8 mouse cellular contexts compared by ENCODE assay signal in genomic region chr16:38549479-38550396, GRCm38 (mm10). TPM values are rescaled to one million over a fixed set of nuclear protein-coding genes. Genes with fewer than 3 reads are reported as not detected.
A peak's percentile ranks its signal among the peaks of the same experiment; 100 is the strongest.
DNase-seq lines count a peak whose midpoint lies in the region; ATAC-seq and TF ChIP-seq lines count a peak whose summit lies in the region.

Gene Poglut1, minus strand, starts transcription at chr16:38550258.

- H3K27ac ChIP-seq in ES-Bruce4 (ENCODE audit: insufficient read depth, low read length): peak within 1 kb of the TSS; percentile 89
- H3K27ac ChIP-seq in forebrain, embryonic 15.5 days (replicated peaks): peak within 1 kb of the TSS; percentile 74
- H3K27ac ChIP-seq in neural tube, embryonic 15.5 days (replicated peaks): peak within 1 kb of the TSS; percentile 89

- peak within 1 kb of the TSS; percentile 60 for H3K4me2 ChIP-seq in forebrain, embryonic 15.5 days (replicated peaks)
- peak within 1 kb of the TSS; percentile 73 for H3K4me2 ChIP-seq in neural tube, embryonic 15.5 days

- peaks cover 31% of the 10 kb centered on the region for H3K36me3 ChIP-seq in ES-Bruce4 (ENCODE audit: control insufficient read depth, insufficient read depth, low read length, poor library complexity, severe bottlenecking)
- peaks cover 17% of the 10 kb centered on the region; the same call in 1 of the 2 replicates for H3K36me3 ChIP-seq in forebrain, embryonic 15.5 days
- H3K36me3 ChIP-seq in neural tube, embryonic 15.5 days: peaks cover 9% of the 10 kb centered on the region

- H3K4me1 ChIP-seq in ES-Bruce4 (ENCODE audit: control insufficient read depth, insufficient read depth, low read length): peaks cover 4% of the 10 kb centered on the region
- peaks cover 29% of the 10 kb centered on the region for H3K4me1 ChIP-seq in forebrain, embryonic 15.5 days
- H3K4me1 ChIP-seq in neural tube, embryonic 15.5 days: peaks cover 19% of the 10 kb centered on the region

- TF ChIP-seq POLR2A in ES-Bruce4 (IDR thresholded peaks at IDR 0.05; ENCODE audit: insufficient read depth, low read length): peak; percentile 21

- no peak for TF ChIP-seq CTCF in ES-Bruce4 (IDR thresholded peaks at IDR 0.05; ENCODE audit: low read depth, low read length)

- peak within 1 kb of the TSS; percentile 83 for H3K9ac ChIP-seq in ES-Bruce4 (ENCODE audit: low read depth, poor library complexity, severe bottlenecking)
- H3K9ac ChIP-seq in forebrain, embryonic 15.5 days (replicated peaks): peak within 1 kb of the TSS; percentile 90
- H3K9ac ChIP-seq in neural tube, embryonic 15.5 days (replicated peaks): peak within 1 kb of the TSS; percentile 96

- TF ChIP-seq EP300 in ES-Bruce4 (IDR thresholded peaks at IDR 0.05; ENCODE audit: insufficient read depth, low read depth, low read length): no peak

- H3K9me3 ChIP-seq in ES-Bruce4 (replicated peaks; ENCODE audit: control insufficient read depth, insufficient read depth, low read length, poor library complexity, severe bottlenecking): no peaks in the 10 kb centered on the region
- H3K9me3 ChIP-seq in forebrain, embryonic 15.5 days: no peaks in the 10 kb centered on the region
- no peaks in the 10 kb centered on the region for H3K9me3 ChIP-seq in neural tube, embryonic 15.5 days (replicated peaks)

- intact Hi-C loops in heart, postnatal 14 days (cut with DNase I): no loop called here

- peak; percentile 98 for ATAC-seq in forebrain, embryonic 15.5 days (replicated peaks)
- ATAC-seq in neural tube, embryonic 15.5 days (ENCODE audit: low FRiP score): peak; percentile 97

- 2% methylated on average over 54 of the region's 54 CpGs for WGBS in forebrain, embryonic 15.5 days
- 2% methylated on average over 51 of the region's 54 CpGs for WGBS in neural tube, embryonic 15.5 days

- peak within 1 kb of the TSS; percentile 95 for H3K4me3 ChIP-seq in ES-Bruce4 (ENCODE audit: low read depth, low read length)
- peak within 1 kb of the TSS; percentile 84 for H3K4me3 ChIP-seq in forebrain, embryonic 15.5 days
- peak within 1 kb of the TSS; percentile 97 for H3K4me3 ChIP-seq in neural tube, embryonic 15.5 days (replicated peaks)

- no peaks in the 10 kb centered on the region for H3K27me3 ChIP-seq in ES-Bruce4 (ENCODE audit: control insufficient read depth, insufficient read depth, low read length, poor library complexity, severe bottlenecking)
- H3K27me3 ChIP-seq in forebrain, embryonic 15.5 days: peaks cover 17% of the 10 kb centered on the region; the same call in 1 of the 2 replicates
- peaks cover 16% of the 10 kb centered on the region for H3K27me3 ChIP-seq in neural tube, embryonic 15.5 days (replicated peaks)

- peak; percentile 79 for DNase-seq in cerebellum, adult 11 months
- DNase-seq in heart, postnatal 14 days: peak; percentile 81 to 84
- peak; percentile 84 for DNase-seq in layer of hippocampus, adult 11-12 months (ENCODE audit: low spot score)
- DNase-seq in lung, adult 18-20 months: peak; percentile 77 to 79
- peak; percentile 86 for DNase-seq in testis, postnatal 10 days (ENCODE audit: low spot score)

RNA-seq across cellular contexts. Expression of gene Poglut1, which starts in this region (rescaled TPM):
- 90.1 and 99.5 TPM in 2 replicates for polyA plus RNA-seq in ES-Bruce4 (2011; ENCODE audit: insufficient read depth, insufficient read length, low read depth, missing spikeins)
- 66.1 and 66.2 TPM in 2 replicates for polyA plus RNA-seq in forebrain, embryonic 15.5 days (2015; fragmentation: Nextera tagmentation; extraction: Ambion mirVana)
- total RNA-seq in heart, postnatal 14 days (2021): 10 to 100 TPM; 10.9 to 11.4 TPM
- polyA plus RNA-seq in neural tube, embryonic 15.5 days (2015; fragmentation: Nextera tagmentation; extraction: Ambion mirVana): 53.2 and 54.3 TPM in 2 replicates

Comparison
In these comparisons a context has a peak if more than half of its experiments do, and no peak if none do; other contexts are left out.
1. Peak in every context shown above with its lines: DNase-seq, ATAC-seq, H3K4me3 ChIP-seq and H3K27ac ChIP-seq.